Mouse (Mus musculus): Measurements from ENCODE around the gene Gfy. TPM values are rescaled to one million over a fixed set of nuclear protein-coding genes. Genes with fewer than 3 reads are reported as not detected.

The Gfy gene
- polyA plus RNA-seq, 1 experiment from 2014 or later = not detected

DNA sequence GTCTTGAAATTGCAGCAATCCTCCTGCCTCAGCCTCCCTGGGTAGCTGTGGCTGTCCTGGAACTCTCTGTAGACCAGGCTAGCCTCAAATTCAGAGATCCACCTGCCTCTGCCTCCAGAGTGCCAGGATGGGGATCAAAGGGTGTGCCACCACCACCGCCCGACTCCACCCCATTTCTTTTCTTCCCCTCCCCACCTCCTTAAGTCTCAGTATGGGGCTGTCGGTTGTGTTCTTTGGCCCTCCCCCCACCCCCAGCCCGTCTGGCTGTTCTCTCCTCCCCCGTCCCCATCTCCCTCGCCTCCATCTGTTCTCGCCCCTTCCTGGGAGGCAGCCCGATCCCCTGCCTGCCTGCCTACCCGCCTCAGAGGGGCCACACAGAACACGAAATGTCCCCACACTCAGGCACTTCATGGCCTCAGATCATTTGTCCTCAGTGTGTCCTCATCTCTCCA, 12.4 kb downstream of the Gfy start:
- Histone ChIP-seq H3K27ac (no peak overlapping the region), H3K4me3 (ENCODE audit: inconsistent target) (no peak overlapping the region), H3K79me2 (ENCODE audit: inconsistent target) (no peaks in the 10 kb centered on the region), H3K36me3 (ENCODE audit: inconsistent target) (no peaks in the 10 kb centered on the region)
- 41% methylated on average over 6 of the region's 10 CpGs for WGBS (ENCODE audit: missing documents)

DNA sequence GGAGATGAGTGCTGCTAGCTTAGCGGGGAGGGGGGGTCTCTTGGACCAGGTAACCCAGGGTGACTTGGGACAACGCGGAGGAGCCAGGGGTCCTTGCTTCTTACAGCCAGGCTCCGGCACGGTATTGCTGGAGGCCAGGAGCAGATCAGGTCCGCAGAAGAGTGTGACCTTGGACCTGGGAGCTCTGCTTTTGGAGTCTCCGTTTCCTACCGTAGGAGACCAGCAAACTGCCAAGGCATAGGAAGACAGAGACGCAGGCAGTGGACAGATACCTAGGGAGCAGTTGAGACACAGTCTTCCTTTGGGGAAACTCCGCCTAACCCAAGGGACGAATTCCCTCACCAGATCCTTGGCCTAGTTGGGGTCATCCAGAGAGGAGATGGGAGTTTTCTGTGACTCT, 13.7 kb downstream of the Gfy start:
- no peak overlapping the region for H3K4me3 ChIP-seq (ENCODE audit: inconsistent target)
- H3K79me2 ChIP-seq (ENCODE audit: inconsistent target) = no peaks in the 10 kb centered on the region
- 82% methylated on average over 11 of the region's 11 CpGs for WGBS (ENCODE audit: missing documents)
- no peak overlapping the region for H3K27ac ChIP-seq
- H3K36me3 ChIP-seq (ENCODE audit: inconsistent target) = no peaks in the 10 kb centered on the region

DNA sequence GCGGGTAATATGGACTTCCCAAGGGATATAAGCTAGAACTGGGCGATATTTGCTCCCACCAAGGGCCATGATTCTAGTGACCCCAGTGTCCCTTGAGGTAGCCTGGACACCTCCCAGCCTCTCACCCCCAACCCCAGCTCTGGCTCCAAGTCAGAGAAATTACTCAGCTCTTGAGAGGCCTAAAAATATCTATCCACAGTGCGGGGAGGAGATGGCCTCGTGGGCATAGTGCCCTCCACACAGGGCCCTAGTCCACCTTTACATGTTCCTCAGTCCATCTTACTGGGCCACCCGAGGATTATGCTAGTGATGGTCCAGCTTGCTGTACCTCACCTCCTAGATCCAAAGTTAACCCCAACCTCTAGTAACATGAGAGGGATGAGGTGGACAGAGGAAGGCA, 14.5 kb downstream of the Gfy start:
- 78% methylated on average over 5 of the region's 5 CpGs for WGBS (ENCODE audit: missing documents)
- no peaks in the 10 kb centered on the region for H3K79me2 ChIP-seq (ENCODE audit: inconsistent target)
- no peak overlapping the region for H3K27ac ChIP-seq
- H3K36me3 ChIP-seq (ENCODE audit: inconsistent target) = peaks cover 3% of the 10 kb centered on the region; the same call in 1 of the 2 replicates
- no peak overlapping the region for H3K4me3 ChIP-seq (ENCODE audit: inconsistent target)

DNA sequence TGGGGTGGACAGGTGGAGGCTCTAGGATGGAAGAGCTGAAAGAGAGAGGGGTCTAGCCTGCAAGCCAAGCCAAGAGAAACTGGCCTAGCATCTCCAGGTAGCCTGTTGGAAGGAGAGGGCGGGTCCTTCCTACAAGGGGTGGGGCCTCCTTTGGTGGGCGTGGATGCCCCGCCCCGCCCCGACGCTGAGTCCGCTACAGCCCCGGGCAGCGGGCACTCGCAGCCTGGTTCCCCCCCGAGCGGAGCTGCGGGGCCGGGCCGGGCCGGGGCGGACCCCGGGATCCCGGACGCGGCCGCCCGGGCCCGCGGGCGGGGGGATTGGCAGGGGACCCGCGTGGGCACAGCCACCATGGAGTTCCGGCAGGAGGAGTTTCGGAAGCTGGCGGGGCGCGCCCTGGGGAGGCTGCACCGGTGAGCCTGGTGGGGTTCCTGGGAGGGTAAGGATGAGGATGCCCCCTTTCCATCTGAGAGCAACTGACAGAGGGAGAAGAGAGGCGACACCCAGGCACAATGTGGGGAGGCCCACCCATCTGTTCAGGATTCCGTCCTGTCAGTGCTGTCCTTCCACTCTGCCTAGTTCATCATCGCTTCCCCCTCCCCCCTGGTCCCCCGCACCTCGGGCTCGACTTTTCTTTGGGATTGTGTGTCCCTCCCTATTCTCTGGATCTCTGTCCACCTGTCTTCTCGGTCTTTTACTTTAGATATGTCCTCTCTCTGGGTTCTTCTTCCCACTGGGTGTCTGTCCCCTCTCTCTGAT, 15.5 kb downstream of the Gfy start, which contains the start of gene Slc17a7:
Gene Slc17a7, plus strand, starts transcription at position 215 of the 756 bp plus-strand sequence.
- no peak within 1 kb of the TSS for H3K4me3 ChIP-seq (ENCODE audit: inconsistent target)
- no peaks in the 10 kb centered on the region for H3K79me2 ChIP-seq (ENCODE audit: inconsistent target)
- H3K27ac ChIP-seq = no peak within 1 kb of the TSS
- WGBS (ENCODE audit: missing documents) = 5% methylated on average over 38 of the region's 41 CpGs
- H3K36me3 ChIP-seq (ENCODE audit: inconsistent target) = peaks cover 8% of the 10 kb centered on the region; the same call in 1 of the 2 replicates

DNA sequence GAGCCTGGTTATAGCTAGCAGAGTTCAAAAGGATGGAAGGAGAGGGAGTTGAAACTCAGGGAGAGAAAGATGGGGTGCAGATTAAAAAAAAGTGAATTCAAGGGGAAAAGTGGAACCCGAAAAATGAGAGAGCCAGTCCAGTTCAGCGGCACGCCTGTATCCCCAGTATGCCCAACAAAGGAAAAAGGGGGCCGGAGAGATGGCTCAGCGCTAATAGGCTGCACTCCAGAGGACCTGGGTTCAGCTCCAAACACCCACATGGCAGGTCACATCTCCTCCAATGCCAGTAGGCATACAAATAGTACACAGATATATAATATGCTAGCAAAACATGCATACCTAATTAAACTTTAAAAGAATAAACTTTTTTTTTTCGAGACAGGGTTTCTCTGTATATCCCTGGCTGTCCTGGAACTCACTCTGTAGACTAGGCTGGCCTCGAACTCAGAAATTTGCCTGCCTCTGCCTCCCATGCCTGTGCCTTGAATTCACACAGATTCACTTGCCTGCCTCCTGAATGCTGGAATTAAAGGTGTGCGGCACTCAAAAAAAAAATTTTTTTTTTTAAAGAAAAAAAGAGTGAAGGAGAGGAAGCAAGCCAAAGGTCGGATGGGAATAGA, 16.3 kb downstream of the Gfy start:
- Histone ChIP-seq H3K27ac (no peak overlapping the region), H3K4me3 (ENCODE audit: inconsistent target) (no peak overlapping the region), H3K79me2 (ENCODE audit: inconsistent target) (no peaks in the 10 kb centered on the region), H3K36me3 (ENCODE audit: inconsistent target) (peaks cover 14% of the 10 kb centered on the region; the same call in 1 of the 2 replicates)
- WGBS (ENCODE audit: missing documents) = 68% methylated on average over 9 of the region's 9 CpGs

DNA sequence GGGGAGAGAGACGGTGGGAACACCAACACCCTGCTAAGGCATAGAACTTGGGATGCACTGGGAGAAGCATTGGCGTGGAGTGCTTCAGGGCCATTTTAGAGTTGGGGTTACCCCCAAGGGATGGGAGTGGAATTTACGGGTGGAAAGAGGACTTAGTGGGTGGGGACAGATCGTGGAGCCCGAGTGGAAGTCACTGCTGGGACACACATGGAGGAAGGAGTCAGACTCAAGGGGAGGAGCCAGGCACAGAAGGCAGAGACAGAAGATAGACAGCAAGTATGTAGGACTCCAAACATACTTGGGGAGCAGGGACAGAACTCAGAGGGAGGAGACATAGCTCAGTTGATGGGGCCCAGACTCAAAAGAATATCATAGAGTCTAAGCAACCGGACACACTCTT, 16.8 kb downstream of the Gfy start:
- no peak overlapping the region for H3K27ac ChIP-seq
- H3K36me3 ChIP-seq (ENCODE audit: inconsistent target) = peaks cover 16% of the 10 kb centered on the region; the same call in 1 of the 2 replicates
- H3K79me2 ChIP-seq (ENCODE audit: inconsistent target) = no peaks in the 10 kb centered on the region
- H3K4me3 ChIP-seq (ENCODE audit: inconsistent target) = no peak overlapping the region
- 30% methylated on average over 6 of the region's 6 CpGs for WGBS (ENCODE audit: missing documents)

DNA sequence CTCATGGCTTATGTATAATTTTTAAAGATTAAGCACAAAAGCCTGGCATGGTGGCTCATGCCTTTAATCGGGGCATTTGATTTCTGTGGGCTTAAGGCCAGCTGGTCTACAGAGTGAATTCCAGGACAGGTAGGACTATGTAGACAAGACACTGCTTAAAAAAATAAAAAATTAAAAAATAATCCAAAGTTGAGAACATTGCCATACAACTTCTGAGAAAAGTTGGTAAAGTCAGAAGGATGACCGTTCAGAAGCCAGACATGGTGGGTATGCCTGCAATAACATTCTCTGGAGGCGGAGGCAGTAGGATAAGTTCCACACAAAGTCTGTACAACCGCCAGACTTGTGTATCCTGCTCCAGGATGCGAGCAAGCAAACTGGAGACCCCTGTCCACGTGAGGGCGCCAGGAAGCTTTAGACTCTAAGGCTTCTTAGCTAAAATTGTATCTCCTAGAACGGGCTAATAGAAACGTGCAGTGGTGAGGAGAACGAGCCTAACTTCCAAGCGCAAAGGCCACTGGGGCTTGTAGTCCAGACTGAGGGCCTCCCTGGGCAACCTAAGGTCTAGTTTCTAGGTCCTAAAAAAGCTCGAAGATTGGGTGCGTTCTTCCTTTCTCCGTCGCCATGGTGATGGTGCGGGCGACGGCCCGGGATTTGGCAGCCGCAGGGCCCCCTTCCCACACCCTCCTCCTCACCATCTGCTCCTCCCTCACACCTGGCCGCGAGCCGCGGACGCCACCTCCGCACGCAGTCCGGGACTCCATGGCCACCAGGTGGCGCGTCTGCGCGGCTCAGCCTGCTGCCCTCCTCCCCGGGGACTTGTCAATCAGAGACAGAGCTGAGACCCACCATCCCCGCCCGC, 17.5 kb downstream of the Gfy start:
- no peak overlapping the region for H3K4me3 ChIP-seq (ENCODE audit: inconsistent target)
- H3K27ac ChIP-seq = no peak overlapping the region
- no peaks in the 10 kb centered on the region for H3K79me2 ChIP-seq (ENCODE audit: inconsistent target)
- WGBS (ENCODE audit: missing documents) = 5% methylated on average over 35 of the region's 35 CpGs
- H3K36me3 ChIP-seq (ENCODE audit: inconsistent target) = peaks cover 16% of the 10 kb centered on the region; the same call in 1 of the 2 replicates

DNA sequence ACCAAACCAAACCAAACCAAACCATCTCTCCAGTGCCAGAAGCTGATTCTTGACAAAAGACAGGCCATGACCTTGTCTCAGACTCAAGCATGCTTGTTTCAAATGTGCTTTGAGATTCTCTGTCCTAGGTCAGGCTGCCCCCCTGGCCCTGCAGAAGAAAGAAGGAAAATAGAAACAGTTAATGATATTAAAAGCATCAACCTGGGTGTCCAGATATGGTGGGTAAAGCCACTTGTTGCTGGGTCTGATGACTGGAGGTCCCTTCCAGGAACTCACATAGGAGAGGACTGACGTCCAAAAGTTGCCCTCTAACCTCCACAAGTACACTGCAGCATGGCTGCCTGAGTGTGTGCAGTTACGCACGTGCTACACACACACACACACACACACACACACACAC, 18.5 kb downstream of the Gfy start:
- H3K4me3 ChIP-seq (ENCODE audit: inconsistent target) = no peak overlapping the region
- 80% methylated on average over 2 of the region's 3 CpGs for WGBS (ENCODE audit: missing documents)

DNA sequence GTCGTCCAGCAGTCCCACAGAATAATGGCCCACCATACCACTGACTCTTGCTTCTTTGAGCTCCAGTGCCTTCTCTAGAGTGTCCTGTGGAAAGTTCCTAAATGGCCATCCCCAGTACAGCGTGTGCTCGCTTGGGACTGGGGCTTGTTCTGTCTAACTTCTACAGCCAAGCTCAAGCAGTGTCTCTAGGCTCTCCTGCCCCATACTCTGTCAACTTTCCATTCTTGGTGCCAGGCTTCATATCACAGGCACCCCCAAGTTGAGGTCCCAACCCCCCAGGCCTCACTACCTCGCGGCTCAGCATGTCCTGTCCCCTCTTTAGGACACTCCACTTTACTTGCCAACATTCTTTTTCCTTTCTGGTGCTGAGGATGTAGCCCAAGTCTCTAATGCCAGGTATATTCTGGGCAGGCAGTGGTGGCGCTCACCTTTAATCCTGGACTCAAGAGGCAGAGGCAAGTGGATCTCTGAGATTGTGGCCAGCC, 19.0 kb downstream of the Gfy start:
- Histone ChIP-seq H3K4me3 (ENCODE audit: inconsistent target) (no peak overlapping the region), H3K79me2 (ENCODE audit: inconsistent target) (no peaks in the 10 kb centered on the region), H3K27ac (no peak overlapping the region), H3K36me3 (ENCODE audit: inconsistent target) (peaks cover 16% of the 10 kb centered on the region; the same call in 1 of the 2 replicates)
- 94% methylated on average over 5 of the region's 6 CpGs for WGBS (ENCODE audit: missing documents)

More for the DNA sequence above, 18.5 kb downstream of the Gfy start:
- Histone ChIP-seq H3K27ac (no peak overlapping the region), H3K36me3 (ENCODE audit: inconsistent target) (peaks cover 16% of the 10 kb centered on the region; the same call in 1 of the 2 replicates), H3K79me2 (ENCODE audit: inconsistent target) (no peaks in the 10 kb centered on the region)

DNA sequence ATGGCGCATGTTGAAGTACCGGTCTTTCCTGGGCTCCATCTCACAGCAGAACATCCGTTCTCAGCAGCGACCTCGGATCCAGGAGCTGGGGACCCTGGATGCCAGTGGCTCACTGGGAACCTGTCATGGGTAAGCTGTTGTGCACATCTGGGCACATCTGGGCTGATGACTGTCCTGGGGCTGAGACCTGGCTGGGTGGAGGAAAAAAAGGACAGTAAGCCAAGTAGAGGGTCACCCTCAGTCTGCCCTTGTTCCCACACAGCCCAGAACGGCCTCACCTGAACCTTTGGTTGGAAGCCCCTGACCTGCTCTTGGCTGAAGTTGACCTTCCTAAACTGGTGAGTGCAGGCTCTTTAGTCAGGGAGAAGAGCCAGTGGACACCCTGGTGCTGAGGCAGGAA, 20.4 kb downstream of the Gfy start:
- Histone ChIP-seq H3K27ac (no peak overlapping the region), H3K79me2 (ENCODE audit: inconsistent target) (no peaks in the 10 kb centered on the region), H3K4me3 (ENCODE audit: inconsistent target) (no peak overlapping the region), H3K36me3 (ENCODE audit: inconsistent target) (peaks cover 16% of the 10 kb centered on the region; the same call in 1 of the 2 replicates)
- 100% methylated on average over 5 of the region's 6 CpGs for WGBS (ENCODE audit: missing documents)

DNA sequence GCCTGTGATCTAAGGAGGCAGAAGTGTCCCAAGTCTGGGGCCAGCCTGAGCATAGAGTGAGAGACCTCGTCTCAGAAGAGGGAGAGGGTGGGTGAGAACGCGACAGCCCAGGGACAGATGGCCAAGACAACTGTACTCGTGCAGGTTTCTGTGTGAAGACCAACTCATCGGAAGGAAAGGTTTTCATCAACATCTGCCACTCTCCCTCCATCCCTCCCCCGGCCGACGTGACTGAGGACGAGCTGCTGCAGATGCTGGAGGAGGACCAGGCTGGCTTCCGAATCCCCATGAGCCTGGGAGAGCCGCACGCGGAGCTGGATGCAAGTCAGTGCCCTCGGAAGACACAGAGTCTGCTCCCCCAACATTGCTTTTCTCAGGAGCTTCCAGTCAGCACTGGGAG, 21.9 kb downstream of the Gfy start:
- Histone ChIP-seq H3K27ac (no peak overlapping the region), H3K36me3 (ENCODE audit: inconsistent target) (peaks cover 16% of the 10 kb centered on the region; the same call in 1 of the 2 replicates), H3K79me2 (ENCODE audit: inconsistent target) (no peaks in the 10 kb centered on the region), H3K4me3 (ENCODE audit: inconsistent target) (no peak overlapping the region)
- 95% methylated on average over 14 of the region's 14 CpGs for WGBS (ENCODE audit: missing documents)

DNA sequence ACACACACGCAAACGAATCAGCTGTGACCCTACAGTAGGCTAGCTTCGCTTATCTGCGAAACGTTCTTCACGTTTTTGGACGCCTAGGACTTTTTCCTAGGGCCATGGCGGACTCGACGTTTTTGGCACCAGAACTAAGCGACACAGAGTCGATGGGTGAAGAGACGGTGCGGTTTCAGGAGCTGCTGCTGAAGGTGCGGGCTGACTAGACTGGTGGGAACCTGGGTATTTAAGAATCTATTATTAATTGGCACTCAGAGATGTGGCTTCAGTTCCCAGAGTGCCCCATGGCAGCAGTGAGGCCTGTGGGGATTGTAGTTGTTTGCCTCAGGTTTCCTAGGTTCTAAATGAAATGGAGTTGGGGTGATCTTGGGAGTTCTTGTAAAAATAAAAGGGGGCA, 23.2 kb downstream of the Gfy start:
- no peak overlapping the region for H3K4me3 ChIP-seq (ENCODE audit: inconsistent target)
- WGBS (ENCODE audit: missing documents) = 93% methylated on average over 15 of the region's 15 CpGs
- peaks cover 16% of the 10 kb centered on the region; the same call in 1 of the 2 replicates for H3K36me3 ChIP-seq (ENCODE audit: inconsistent target)
- no peak overlapping the region for H3K27ac ChIP-seq
- peaks cover 5% of the 10 kb centered on the region; the same call in 1 of the 2 replicates for H3K79me2 ChIP-seq (ENCODE audit: inconsistent target)

DNA sequence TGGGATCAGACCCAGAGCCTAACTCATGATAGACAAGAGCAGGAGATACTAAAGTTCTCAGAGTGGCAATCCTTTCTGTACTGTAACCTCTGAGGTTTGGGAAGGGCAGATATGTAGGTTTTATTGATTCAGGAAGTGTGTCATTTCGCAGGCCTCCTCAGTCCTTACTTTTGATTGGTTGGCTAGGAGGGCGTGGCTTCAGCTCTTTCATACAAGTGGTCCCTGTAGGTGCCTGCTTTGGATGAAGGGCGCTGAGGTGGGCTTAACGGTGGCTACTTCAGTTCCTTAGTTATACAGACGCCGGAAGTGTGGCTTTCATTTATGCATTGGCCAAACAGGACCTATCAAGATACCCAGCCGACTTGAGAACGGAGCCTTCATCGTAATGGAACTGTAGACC, 23.8 kb downstream of the Gfy start:
- H3K79me2 ChIP-seq (ENCODE audit: inconsistent target) = peaks cover 5% of the 10 kb centered on the region; the same call in 1 of the 2 replicates
- 88% methylated on average over 9 of the region's 9 CpGs for WGBS (ENCODE audit: missing documents)
- H3K36me3 ChIP-seq (ENCODE audit: inconsistent target) = peaks cover 16% of the 10 kb centered on the region; the same call in 1 of the 2 replicates
- H3K27ac ChIP-seq = no peak overlapping the region
- H3K4me3 ChIP-seq (ENCODE audit: inconsistent target) = no peak overlapping the region

DNA sequence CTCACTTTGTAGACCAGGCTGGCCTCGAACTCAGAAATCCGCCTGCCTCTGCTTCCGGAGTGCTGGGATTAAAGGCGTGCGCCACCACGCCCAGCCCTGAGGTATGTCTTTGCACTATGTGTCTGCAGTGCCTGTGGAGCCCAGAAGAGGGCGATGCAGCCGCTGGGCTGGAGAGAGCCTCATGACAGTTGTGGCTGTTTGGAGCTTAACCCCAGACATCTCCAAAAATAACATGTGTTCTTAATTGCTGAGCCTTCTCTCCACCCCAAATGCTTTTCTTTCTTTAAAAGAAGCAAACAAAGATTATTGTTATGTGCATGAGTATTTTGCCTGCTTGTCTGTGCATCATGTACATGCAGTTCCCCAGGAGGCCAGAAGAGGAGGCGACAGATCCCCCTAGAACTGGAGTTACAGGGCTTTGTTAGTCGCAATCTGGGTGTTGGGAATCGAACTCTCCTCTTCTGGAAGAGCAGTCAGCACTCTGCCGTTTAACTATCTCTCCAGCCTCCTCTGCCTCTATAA, 24.3 kb downstream of the Gfy start:
- peaks cover 5% of the 10 kb centered on the region; the same call in 1 of the 2 replicates for H3K79me2 ChIP-seq (ENCODE audit: inconsistent target)
- H3K4me3 ChIP-seq (ENCODE audit: inconsistent target) = peak overlapping the region; percentile 88
- peak overlapping the region; percentile 95 for H3K27ac ChIP-seq
- 89% methylated on average over 12 of the region's 12 CpGs for WGBS (ENCODE audit: missing documents)
- peaks cover 15% of the 10 kb centered on the region; the same call in 1 of the 2 replicates for H3K36me3 ChIP-seq (ENCODE audit: inconsistent target)

Data from macrophage (primary cell).